In genomic region chr4:106941475-106941874, GRCm38 (mm10) we compare ENCODE assay signal across 12 mouse cellular contexts. TPM values are rescaled to one million over a fixed set of nuclear protein-coding genes. Genes with fewer than 3 reads are reported as not detected.
DNase-seq lines count a peak whose midpoint lies in the region; ATAC-seq lines count a peak whose summit lies in the region.
"Had no signal": no experiment of that assay in that cellular context is flagged by ENCODE, and none has a peak within 500 bp of the region (broad histone marks: within the 10 kb centered on the region; RNA-seq: fewer than 3 reads in every experiment).

No protein-coding gene starts in this region.

- no peaks in the 10 kb centered on the region for H3K27me3 ChIP-seq in forebrain, embryonic 10.5 days (ENCODE audit: poor library complexity, severe bottlenecking)
- H3K27me3 ChIP-seq in forebrain, embryonic 16.5 days (replicated peaks; ENCODE audit: control insufficient read depth, insufficient read depth, low read length): no peaks in the 10 kb centered on the region
- no peaks in the 10 kb centered on the region for H3K27me3 ChIP-seq in liver, embryonic 13.5 days
- no peaks in the 10 kb centered on the region for H3K27me3 ChIP-seq in hindbrain, embryonic 14.5 days (ENCODE audit: control insufficient read depth, insufficient read depth, low read length)
- H3K27me3 ChIP-seq: stomach, embryonic 15.5 days had no signal

- H3K27ac ChIP-seq in forebrain, embryonic 10.5 days: peak overlapping the region; percentile 40
- H3K27ac ChIP-seq in forebrain, embryonic 16.5 days (ENCODE audit: low read length): no peak overlapping the region
- H3K27ac ChIP-seq in liver, embryonic 13.5 days: no peak overlapping the region
- H3K27ac ChIP-seq in hindbrain, embryonic 14.5 days: no peak overlapping the region
- H3K27ac ChIP-seq: gastrocnemius, adult 2 months; heart, adult 2 months had no signal

- no peak for DNase-seq in forebrain, embryonic 10.5 days (ENCODE audit: extremely low spot score, low spot score)
- DNase-seq in liver, embryonic 13.5 days: no peak
- DNase-seq in liver: no peak
- peak; percentile 47 for DNase-seq in R1 (ENCODE audit: low read depth, low spot score)
- no peak for DNase-seq in hindbrain, embryonic 14.5 days (ENCODE audit: low spot score)
- no peak for DNase-seq in testis, postnatal 14 days (ENCODE audit: low spot score)
- DNase-seq in spleen, adult 18-20 months: no peak
- DNase-seq: gastrocnemius, adult 2 months; heart, adult 2 months; lung, embryonic 14.5 days had no signal

- ATAC-seq in forebrain, embryonic 16.5 days: no peak
- ATAC-seq in liver, embryonic 13.5 days (ENCODE audit: low read depth): no peak
- ATAC-seq in hindbrain, embryonic 14.5 days (ENCODE audit: low FRiP score): no peak

- H3K4me3 ChIP-seq in forebrain, embryonic 10.5 days: no peak overlapping the region
- H3K4me3 ChIP-seq in forebrain, embryonic 16.5 days (replicated peaks; ENCODE audit: low read length): no peak overlapping the region
- no peak overlapping the region for H3K4me3 ChIP-seq in liver, embryonic 13.5 days (replicated peaks)
- no peak overlapping the region for H3K4me3 ChIP-seq in hindbrain, embryonic 14.5 days (replicated peaks; ENCODE audit: low read length)
- H3K4me3 ChIP-seq: gastrocnemius, adult 2 months; heart, adult 2 months; stomach, embryonic 15.5 days had no signal

- H3K9me3 ChIP-seq in forebrain, embryonic 10.5 days: no peaks in the 10 kb centered on the region
- H3K9me3 ChIP-seq in forebrain, embryonic 16.5 days (ENCODE audit: control insufficient read depth, low read length): no peaks in the 10 kb centered on the region
- no peaks in the 10 kb centered on the region for H3K9me3 ChIP-seq in liver, embryonic 13.5 days (replicated peaks)
- no peaks in the 10 kb centered on the region for H3K9me3 ChIP-seq in hindbrain, embryonic 14.5 days (ENCODE audit: control insufficient read depth, low read length)
- H3K9me3 ChIP-seq: stomach, embryonic 15.5 days had no signal

- peaks cover 98% of the 10 kb centered on the region for H3K4me1 ChIP-seq in forebrain, embryonic 10.5 days
- peaks cover 75% of the 10 kb centered on the region for H3K4me1 ChIP-seq in forebrain, embryonic 16.5 days (replicated peaks; ENCODE audit: control insufficient read depth, insufficient read depth, low read length)
- H3K4me1 ChIP-seq in liver, embryonic 13.5 days (replicated peaks): peaks cover 94% of the 10 kb centered on the region
- H3K4me1 ChIP-seq in hindbrain, embryonic 14.5 days (replicated peaks; ENCODE audit: control insufficient read depth, insufficient read depth, low read length): peaks cover 76% of the 10 kb centered on the region

- no peak overlapping the region for H3K4me2 ChIP-seq in forebrain, embryonic 16.5 days (ENCODE audit: low read length)
- H3K4me2 ChIP-seq in liver, embryonic 13.5 days: no peak overlapping the region
- no peak overlapping the region for H3K4me2 ChIP-seq in hindbrain, embryonic 14.5 days (replicated peaks)
- H3K4me2 ChIP-seq: lung, embryonic 14.5 days; stomach, embryonic 15.5 days had no signal

- no peak overlapping the region for H3K9ac ChIP-seq in forebrain, embryonic 16.5 days (replicated peaks; ENCODE audit: low read depth, low read length)
- H3K9ac ChIP-seq in liver, embryonic 13.5 days: peak overlapping the region; percentile 36; the same call in 1 of the 2 replicates
- 0 out of 2 replicates have a peak overlapping the region, but pooled peaks have one; percentile 16 for H3K9ac ChIP-seq in hindbrain, embryonic 14.5 days
- H3K9ac ChIP-seq: lung, embryonic 14.5 days; stomach, embryonic 15.5 days had no signal

- H3K36me3 ChIP-seq in forebrain, embryonic 10.5 days (replicated peaks): peaks cover 81% of the 10 kb centered on the region
- no peaks in the 10 kb centered on the region for H3K36me3 ChIP-seq in forebrain, embryonic 16.5 days (ENCODE audit: control insufficient read depth, insufficient read depth)
- peaks cover 47% of the 10 kb centered on the region for H3K36me3 ChIP-seq in liver, embryonic 13.5 days
- no peaks in the 10 kb centered on the region for H3K36me3 ChIP-seq in hindbrain, embryonic 14.5 days (replicated peaks; ENCODE audit: control insufficient read depth, insufficient read depth)
- H3K36me3 ChIP-seq: stomach, embryonic 15.5 days had no signal

RNA-seq across cellular contexts. Expression of gene Ssbp3, which starts 31.0 kb away (rescaled TPM):
- 128 and 134 TPM in 2 replicates for polyA plus RNA-seq in forebrain, embryonic 10.5 days (2016; fragmentation: Nextera tagmentation; extraction: Ambion mirVana)
- 163 and 167 TPM in 2 replicates for polyA plus RNA-seq in forebrain, embryonic 16.5 days (2015; fragmentation: Nextera tagmentation; extraction: Ambion mirVana)
- polyA plus RNA-seq in liver, embryonic 13.5 days (2015; fragmentation: Nextera tagmentation; extraction: Ambion mirVana): 55.5 and 64.8 TPM in 2 replicates
- 93.0 and 100 TPM in 2 replicates for polyA plus RNA-seq in hindbrain, embryonic 14.5 days (2014; fragmentation: Nextera tagmentation; extraction: Ambion mirVana)
